19 mouse cellular contexts compared by ENCODE assay signal in the genomic region with DNA sequence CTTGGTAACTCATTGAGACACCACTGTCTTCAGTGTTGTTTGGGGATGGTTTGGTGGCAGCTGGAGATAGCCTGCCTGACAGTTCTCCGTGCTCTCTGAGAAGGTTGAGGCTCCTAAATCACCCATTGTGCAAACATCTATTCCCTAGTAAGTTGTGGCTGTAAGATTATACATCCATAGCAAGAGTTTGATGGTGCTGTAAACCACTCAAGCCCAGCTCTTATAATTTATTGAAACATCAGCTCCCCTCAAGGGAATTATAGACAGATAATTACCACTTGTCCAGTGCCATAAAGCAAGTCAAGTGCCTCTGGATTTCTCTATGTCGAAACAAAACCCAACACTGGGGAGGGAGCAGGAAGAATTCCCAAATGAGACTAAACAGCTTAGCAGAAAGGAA.
"Had no signal": no experiment of that assay in that cellular context is flagged by ENCODE, and none has a peak within 500 bp of the region (broad histone marks: within the 10 kb centered on the region; RNA-seq: fewer than 3 reads in every experiment).

No protein-coding gene starts in this region.

- ATAC-seq: hindbrain, embryonic 16.5 days; intestine, embryonic 15.5 days; liver, postnatal 0 days; lung, postnatal 0 days; midbrain, embryonic 13.5 days had no signal

- H3K9me3 ChIP-seq: intestine, embryonic 15.5 days; limb, embryonic 12.5 days; limb, embryonic 15.5 days; megakaryocyte, embryonic 14.5 days; midbrain, embryonic 10.5 days; midbrain, embryonic 13.5 days; stomach, embryonic 15.5 days had no signal

- H3K4me3 ChIP-seq: intestine, embryonic 15.5 days; limb, embryonic 12.5 days; limb, embryonic 15.5 days; megakaryocyte, embryonic 14.5 days; midbrain, embryonic 10.5 days; midbrain, embryonic 13.5 days; stomach, embryonic 15.5 days had no signal

- H3K9ac ChIP-seq: intestine, embryonic 15.5 days; limb, embryonic 12.5 days; limb, embryonic 15.5 days; liver, embryonic 14.5 days; liver, postnatal 0 days; lung, embryonic 14.5 days; midbrain, embryonic 13.5 days; stomach, embryonic 15.5 days had no signal

- H3K4me1 ChIP-seq: intestine, embryonic 15.5 days; limb, embryonic 12.5 days; limb, embryonic 15.5 days; megakaryocyte, embryonic 14.5 days; stomach, embryonic 15.5 days had no signal

- H3K27ac ChIP-seq: intestine, embryonic 15.5 days; limb, embryonic 12.5 days; limb, embryonic 15.5 days; liver, embryonic 14.5 days; midbrain, embryonic 10.5 days; midbrain, embryonic 13.5 days; stomach, embryonic 15.5 days had no signal

- DNase-seq: kidney, adult 11 months; kidney, postnatal 25 days; left cerebral cortex, postnatal 4 days; liver, postnatal 0 days; lung, embryonic 14.5 days; right cerebral cortex, postnatal 25 days; spleen, adult 18-20 months; thymus, postnatal 25 days had no signal

- H3K4me2 ChIP-seq: intestine, embryonic 15.5 days; limb, embryonic 12.5 days; limb, embryonic 15.5 days; liver, embryonic 11.5 days; lung, embryonic 14.5 days; midbrain, embryonic 13.5 days; stomach, embryonic 15.5 days had no signal

- H3K36me3 ChIP-seq: intestine, embryonic 15.5 days; limb, embryonic 12.5 days; limb, embryonic 15.5 days; midbrain, embryonic 10.5 days; midbrain, embryonic 13.5 days; stomach, embryonic 15.5 days had no signal

- H3K27me3 ChIP-seq: intestine, embryonic 15.5 days; limb, embryonic 12.5 days; limb, embryonic 15.5 days; megakaryocyte, embryonic 14.5 days; midbrain, embryonic 13.5 days; stomach, embryonic 15.5 days had no signal
